Mouse (Mus musculus) gastrocnemius, adult 18-20 months (tissue): Measurements from ENCODE around the gene Ankrd27. TPM values are rescaled to one million over a fixed set of nuclear protein-coding genes. Genes with fewer than 3 reads are reported as not detected.

Experiments
- DNase-seq: peaks from one replicate; pipeline ENCODE4 v3.0.0; 2021; ENCODE audit warnings: low spot score
- total RNA-seq, 2 experiments: library from RNA; stranded (reverse); gene quantifications; 2 replicates each; pipeline ENCODE4 v1.2.3; 2021

Ankrd27 gene
- total RNA-seq, 2 experiments from 2014 or later: 12.3 to 15.5 TPM

- DNase-seq: no peak
Measured at GRCm38 (mm10) chr7:35636229-35636628, 50.2 kb downstream of the Ankrd27 start.

- DNase-seq: no peak
Measured at GRCm38 (mm10) chr7:35636874-35637273, 50.8 kb downstream of the Ankrd27 start.

- DNase-seq: no peak
Measured at GRCm38 (mm10) chr7:35640072-35640471, 54.0 kb downstream of the Ankrd27 start.

- DNase-seq: no peak
Measured at GRCm38 (mm10) chr7:35646317-35647081, 60.5 kb downstream of the Ankrd27 start.

GRCm38 (mm10) chr7:35647101-35647698 lies 61.2 kb downstream of the Ankrd27 start, which contains the start of gene Pdcd5:
Gene Pdcd5 (minus strand): TSS chr7:35647521.
- peak; percentile 98 for DNase-seq

GRCm38 (mm10) chr7:35648239-35649069 lies 62.4 kb downstream of the Ankrd27 start:
- no peak for DNase-seq

- DNase-seq: peak; percentile 63
Measured at GRCm38 (mm10) chr7:35649071-35649470, 63.0 kb downstream of the Ankrd27 start.

GRCm38 (mm10) chr7:35650716-35651410 lies 64.8 kb downstream of the Ankrd27 start:
- peak; percentile 5 for DNase-seq

GRCm38 (mm10) chr7:35651583-35652270 lies 65.7 kb downstream of the Ankrd27 start:
- DNase-seq: no peak

GRCm38 (mm10) chr7:35657829-35658228 lies 71.8 kb downstream of the Ankrd27 start:
- no peak for DNase-seq

- DNase-seq: peak; percentile 24
Measured at GRCm38 (mm10) chr7:35659173-35659572, 73.1 kb downstream of the Ankrd27 start.

- no peak for DNase-seq
Measured at GRCm38 (mm10) chr7:35663790-35664376, 77.8 kb downstream of the Ankrd27 start.

GRCm38 (mm10) chr7:35668066-35669041 lies 82.3 kb downstream of the Ankrd27 start:
- no peak for DNase-seq

- no peak for DNase-seq
Measured at GRCm38 (mm10) chr7:35678976-35679375, 92.9 kb downstream of the Ankrd27 start.

GRCm38 (mm10) chr7:35681559-35681958 lies 95.5 kb downstream of the Ankrd27 start:
- DNase-seq: no peak

GRCm38 (mm10) chr7:35683409-35684122 lies 97.5 kb downstream of the Ankrd27 start:
- no peak for DNase-seq

GRCm38 (mm10) chr7:35686216-35686615 lies 100.2 kb downstream of the Ankrd27 start:
- peak; percentile 19 for DNase-seq

- DNase-seq: peak; percentile 61
Measured at GRCm38 (mm10) chr7:35686756-35687155, 100.7 kb downstream of the Ankrd27 start.
